Mouse (Mus musculus) gastrocnemius, postnatal 4 days (tissue): ENCODE results near the gene Cd244a. TPM values are rescaled to one million over a fixed set of nuclear protein-coding genes. Genes with fewer than 3 reads are reported as not detected.
A peak's percentile ranks its signal among the peaks of the same experiment; 100 is the strongest.

Experiments
- DNase-seq, 2 experiments: peaks; one replicate each; pipeline ENCODE4 v3.0.0; 2021 to 2022; ENCODE audit warnings: low spot score in 2 of 2, mixed read lengths in 2 of 2
- long read RNA-seq, 2 experiments: library from polyadenylated mRNA; stranded (forward); transcript quantifications; one replicate each; pipeline ENCODE4 v2.0.0; 2021
- total RNA-seq, 2 experiments: library from RNA; stranded (reverse); gene quantifications; 2 replicates each; pipeline ENCODE4 v1.2.3; 2021

The Cd244a gene
- under 1 TPM in 1 of 2 experiments, not detected in 1; 0.23 TPM for total RNA-seq
- long read RNA-seq, experiment 1: 0 reads
- long read RNA-seq, experiment 2: 0 reads

DNA sequence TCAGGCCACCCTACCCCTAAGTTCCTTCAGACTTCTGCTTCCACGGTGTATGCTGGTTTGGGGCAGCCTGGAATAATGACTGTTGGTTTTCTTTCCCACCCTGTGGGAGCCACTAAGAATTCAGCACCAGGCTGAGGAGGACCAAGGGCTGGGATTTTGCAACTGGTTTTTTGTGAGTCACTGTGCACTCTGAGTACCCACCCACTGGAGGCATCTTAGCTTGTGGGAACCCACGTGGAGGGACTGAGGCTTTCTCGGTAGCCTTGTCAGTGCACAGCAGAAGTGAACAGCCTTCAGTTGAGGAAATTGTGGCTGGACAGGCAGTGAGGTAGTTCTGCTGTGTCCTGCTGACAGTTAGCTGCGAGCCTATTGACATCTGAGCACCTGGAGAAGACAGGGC is at the start of gene Cd244a:
TSS of gene Cd244a (plus strand) at position 296 of the 400 bp plus-strand sequence.
- no peak for DNase-seq

- no peak for DNase-seq
Observed at GRCm38 (mm10) chr1:171513234-171513633, 45.8 kb upstream of the Cd244a start.

DNA sequence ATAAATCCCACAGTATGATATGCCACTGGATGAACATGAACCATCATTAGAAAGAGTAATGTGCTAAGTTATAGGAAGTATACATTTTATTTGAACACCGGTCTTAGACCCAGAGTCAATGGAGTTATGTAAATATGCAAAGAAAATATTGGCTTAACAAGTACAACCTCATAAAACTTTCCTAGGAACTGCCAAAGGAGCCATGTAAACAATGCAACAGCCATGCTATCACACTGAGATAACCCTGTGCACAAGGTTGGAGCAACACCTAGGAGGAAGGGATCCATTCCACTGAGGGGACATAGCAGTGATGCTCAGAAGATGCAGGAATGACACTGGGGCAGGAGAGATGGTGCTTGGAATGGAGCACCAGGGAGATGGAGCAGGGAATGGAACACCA is 45.2 kb upstream of the Cd244a start:
- DNase-seq: no peak

DNA sequence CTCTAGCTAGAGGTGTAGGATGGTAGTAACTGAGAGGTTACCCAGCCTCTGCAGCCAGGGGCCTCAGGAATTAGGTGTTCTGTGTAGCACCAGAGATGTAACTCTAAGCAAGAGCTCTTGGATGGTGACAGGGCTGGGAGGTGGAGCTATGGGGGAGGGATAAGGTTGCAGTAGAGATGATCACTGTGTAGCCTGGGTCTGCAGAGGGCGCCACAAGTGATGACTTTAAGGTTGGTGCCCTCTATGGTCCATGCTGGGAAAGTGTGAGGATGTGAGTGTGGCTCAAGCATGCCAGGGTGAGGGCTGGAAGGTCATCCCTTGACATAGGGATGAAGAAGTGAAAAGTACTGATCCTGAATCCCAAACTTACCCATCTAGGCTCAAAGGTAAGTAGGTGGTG is 44.0 kb upstream of the Cd244a start:
- no peak for DNase-seq

GRCm38 (mm10) chr1:171515557-171515956 is 43.4 kb upstream of the Cd244a start:
- no peak for DNase-seq

DNA sequence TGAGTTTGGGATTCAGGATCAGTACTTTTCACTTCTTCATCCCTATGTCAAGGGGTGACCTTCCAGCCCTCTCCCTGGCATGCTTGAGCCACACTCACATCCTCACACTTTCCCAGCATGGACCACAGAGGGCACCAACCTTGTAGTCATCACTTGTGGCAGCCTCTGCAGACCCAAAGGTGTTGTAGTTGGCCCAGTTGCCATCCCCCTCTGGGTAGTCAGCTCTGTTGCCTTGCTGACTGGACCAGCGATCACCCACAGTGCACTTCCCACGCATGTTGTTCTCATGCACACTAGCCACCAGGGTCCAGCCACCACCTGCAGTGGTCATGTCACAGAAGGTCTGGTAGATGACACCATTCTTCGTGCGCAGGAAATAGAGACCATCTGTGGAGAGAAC is 27.6 kb upstream of the Cd244a start:
- DNase-seq: no peak

DNA sequence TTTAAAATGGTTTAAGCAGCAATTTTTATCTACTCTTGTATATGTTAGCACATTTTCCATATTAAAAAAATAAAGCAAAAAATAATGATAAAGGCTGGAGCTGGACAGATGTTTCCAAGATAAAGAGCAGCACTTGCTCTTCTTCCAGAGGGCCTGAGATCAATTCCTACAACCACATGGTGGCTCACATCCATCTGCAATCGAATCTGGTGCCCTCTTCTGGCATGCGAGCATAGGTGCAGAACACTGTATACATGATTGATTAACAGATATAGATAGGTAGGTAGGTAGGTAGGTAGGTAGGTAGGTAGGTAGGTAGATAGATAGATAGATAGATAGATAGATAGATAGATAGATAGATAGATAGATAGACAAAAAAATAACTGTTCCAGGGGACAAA is 26.2 kb upstream of the Cd244a start:
- no peak for DNase-seq

- no peak for DNase-seq
Observed at GRCm38 (mm10) chr1:171534557-171534956, 24.4 kb upstream of the Cd244a start.

DNA sequence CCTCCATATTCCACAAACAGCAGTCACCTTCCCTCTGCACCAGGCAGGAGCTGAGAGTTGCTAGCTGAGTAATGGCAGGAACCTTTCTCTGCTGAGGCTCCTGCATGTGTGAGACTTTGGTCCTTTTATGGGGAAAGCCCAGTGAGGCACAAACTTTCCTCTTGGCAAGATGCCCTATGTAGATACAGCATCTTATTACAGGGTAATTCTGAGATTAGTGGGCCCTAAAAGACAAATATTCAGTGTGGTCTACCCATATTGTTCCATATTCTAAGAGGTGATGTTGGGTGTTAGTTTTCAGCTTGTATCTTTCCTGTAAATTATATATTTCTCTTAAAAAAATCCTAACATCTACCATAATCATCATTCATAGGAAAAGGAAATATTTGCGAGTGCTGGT is 23.8 kb upstream of the Cd244a start, which contains the start of gene Itln1:
TSS of gene Itln1 (minus strand) at position 101 of the 400 bp plus-strand sequence.
- no peak for DNase-seq

DNA sequence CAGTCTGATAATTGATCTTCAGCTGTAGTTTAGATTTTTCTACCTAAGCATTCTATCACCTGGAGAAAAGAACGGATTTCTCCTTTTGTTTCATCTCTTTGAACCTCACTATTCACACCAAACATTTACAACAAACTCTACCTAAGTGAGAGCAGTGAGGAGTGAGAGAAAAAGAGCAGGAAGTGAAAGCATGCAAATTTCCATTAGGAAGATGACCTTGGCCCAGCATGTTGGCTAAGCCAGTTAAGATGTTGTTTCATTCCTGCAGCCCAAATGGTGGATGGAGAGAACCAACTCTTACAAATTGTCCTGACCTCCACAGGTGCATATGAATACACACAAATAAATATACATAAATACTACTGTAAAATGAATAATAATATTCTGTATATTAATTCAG is 18.3 kb upstream of the Cd244a start:
- no peak for DNase-seq

- no peak for DNase-seq
Observed at GRCm38 (mm10) chr1:171551326-171551725, 7.7 kb upstream of the Cd244a start.

DNA sequence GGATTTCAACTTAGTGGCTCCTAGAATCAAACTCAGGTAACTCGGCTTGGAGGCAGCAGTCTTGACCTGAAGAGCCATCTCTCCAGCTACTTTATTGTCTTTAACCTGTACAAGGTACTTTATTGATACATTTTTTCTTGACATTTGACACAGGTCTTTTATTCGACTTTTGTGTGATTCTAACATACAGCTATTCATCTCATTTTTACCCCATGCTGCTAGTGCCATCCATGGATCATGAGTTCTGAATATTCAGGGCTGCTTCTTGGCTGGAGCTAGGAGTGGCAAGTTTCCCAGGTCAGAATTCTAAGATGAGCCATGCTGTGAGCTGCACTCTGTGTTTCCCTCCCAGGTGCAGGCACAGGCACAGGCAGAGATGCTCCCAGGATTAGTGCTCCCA is 6.8 kb upstream of the Cd244a start:
- DNase-seq: no peak

DNA sequence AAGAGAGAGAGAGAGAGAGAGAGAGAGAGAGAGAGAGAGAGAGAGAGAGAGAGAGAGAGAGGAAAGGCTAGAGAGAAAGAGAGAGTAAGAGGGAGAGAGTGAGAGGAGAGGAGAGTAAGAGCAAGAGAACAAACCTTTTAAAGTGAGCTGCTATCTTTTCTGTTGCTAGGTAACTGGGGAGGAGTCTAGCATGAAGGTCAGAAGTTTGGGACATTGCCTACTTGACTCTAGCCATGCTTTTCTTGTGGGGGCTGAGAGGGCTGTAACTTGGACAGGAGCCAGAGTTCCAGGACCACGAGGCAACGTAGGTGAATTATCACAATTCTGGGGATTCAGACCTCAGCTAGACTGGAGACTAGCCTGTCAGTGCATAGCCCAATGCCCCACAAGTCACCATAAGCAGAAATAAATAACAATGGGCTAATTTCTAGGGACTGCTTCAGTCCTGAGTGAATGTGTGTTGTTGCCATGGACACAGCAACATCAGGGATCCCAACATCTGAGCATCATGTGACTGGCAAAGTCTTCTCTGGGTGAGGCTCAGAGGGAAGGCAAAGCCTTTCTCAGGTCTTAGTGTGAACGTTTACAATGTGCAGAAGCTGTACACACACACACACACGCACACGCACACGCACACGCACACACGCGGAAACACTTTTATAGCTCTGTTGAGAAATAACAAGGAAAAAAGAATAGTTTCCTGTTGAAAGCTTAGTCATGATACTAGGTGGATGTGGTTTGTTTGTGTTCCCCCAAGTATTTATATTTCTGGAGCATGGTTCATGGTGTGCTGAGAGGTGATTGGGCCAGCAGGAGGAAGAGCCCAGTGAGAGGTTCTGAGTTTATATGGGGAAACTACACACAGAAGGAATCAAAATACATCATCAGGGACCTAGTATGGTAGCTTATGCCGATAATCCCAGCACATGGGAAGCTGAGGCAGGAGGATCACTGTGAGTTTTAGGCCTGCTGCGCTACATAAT is 5.3 kb upstream of the Cd244a start:
- DNase-seq: no peak

GRCm38 (mm10) chr1:171556366-171556765 is 2.6 kb upstream of the Cd244a start:
- no peak for DNase-seq

DNA sequence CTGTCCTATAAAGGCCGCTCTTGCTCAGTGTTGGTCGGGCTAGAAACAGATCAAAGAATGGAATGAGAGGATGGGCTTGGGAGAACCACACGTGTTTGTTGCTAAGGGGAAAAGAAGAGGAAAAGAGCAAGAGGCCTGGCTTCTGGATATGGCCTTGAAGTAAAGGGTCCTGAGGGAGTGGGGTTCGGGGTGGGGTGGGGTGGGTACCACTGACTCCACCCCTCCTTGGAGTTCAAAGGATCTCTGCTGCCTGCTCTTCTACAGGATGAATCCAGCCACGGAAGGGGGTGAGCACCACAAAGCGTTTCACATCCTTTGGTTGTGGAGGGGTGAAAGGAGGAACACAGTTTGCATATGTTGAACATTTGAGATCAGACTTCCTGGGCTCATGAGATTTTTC is 586 bp upstream of the Cd244a start:
- no peak for DNase-seq

GRCm38 (mm10) chr1:171560262-171560661 is 1.3 kb downstream of the Cd244a start:
- no peak for DNase-seq

DNA sequence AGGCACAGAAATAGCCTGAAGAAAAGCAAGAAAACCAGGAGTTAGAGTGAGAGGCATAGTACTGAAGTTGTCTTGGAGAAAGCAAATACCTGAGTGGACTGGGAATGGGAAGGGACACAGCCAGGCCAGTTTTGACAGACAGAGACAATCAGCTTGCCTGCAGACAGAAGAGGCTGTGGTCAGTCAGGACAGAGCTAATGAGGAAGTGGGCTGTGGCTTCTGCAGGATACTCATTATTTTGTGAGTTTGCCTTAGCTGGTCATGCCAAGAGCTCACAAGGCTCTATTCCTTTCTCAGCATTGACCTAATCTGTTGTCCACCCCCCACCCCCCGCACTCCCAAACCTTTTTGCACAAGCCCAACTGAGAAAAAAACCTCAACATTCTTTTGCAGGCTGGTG is 2.2 kb downstream of the Cd244a start:
- DNase-seq: no peak

DNA sequence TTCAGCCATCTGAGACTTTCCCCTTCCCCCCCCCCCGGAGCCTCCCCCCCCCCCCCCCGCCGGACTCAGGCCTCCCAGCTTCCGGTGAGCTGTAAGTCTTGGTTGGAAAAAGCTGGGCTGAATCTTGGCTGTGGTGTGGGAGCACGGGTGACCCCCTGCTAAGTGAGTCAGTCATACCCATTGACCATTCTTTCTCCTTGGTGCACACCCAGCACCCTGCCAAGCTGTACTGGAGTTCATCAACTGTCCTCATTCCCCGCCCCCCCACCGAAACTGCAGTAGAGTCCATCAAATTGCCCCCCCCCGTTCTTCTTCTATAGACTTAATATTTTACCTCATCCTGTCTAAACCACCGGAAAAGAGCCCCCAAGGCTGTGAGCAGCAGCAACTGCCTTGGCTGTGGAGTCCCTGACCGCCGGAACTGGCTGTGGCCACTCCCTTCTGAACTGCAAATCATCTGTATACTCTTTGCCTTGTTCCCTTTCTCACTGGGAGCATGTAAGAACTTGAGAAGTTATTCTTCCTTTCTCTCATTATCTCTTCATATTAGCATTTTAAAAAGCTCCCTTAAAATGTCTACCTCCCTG is 2.7 kb downstream of the Cd244a start:
- no peak for DNase-seq

- DNase-seq: no peak
Observed at GRCm38 (mm10) chr1:171563042-171563441, 4.0 kb downstream of the Cd244a start.

DNA sequence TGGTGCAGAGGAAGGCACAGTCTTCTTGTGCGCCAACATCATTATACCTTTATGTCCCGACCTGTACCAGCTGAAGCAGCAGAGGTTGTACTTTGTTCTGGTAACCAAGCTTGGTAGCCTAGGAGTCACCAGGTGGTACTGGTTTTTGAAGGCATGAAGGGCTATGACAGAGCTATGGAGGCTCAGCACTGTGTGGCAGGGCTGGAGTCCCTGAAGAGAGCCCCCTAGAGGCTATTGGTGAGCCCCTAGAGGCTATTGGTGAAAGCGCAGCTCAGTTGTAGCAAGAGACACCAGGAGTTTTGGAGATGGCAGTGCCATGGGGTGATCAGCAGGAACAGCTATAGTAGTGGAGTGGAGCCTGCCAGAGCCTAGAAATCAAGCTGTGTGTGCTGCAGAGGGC is 5.3 kb downstream of the Cd244a start:
- no peak for DNase-seq

- no peak for DNase-seq
Observed at GRCm38 (mm10) chr1:171565888-171566287, 6.9 kb downstream of the Cd244a start.

GRCm38 (mm10) chr1:171566777-171567176 is 7.8 kb downstream of the Cd244a start:
- DNase-seq: peak in 1 of 2 experiments; percentile 26
